Mouse (Mus musculus) embryonic fibroblast, embryonic 13.5 days (primary cell): Measurements from ENCODE around the gene Cwc27.

Experiments used
- CTCF ChIP-seq: IDR thresholded peaks from 2 replicates; pipeline ENCODE4 v1.5.1; 2011; ENCODE audit warnings: mild to moderate bottlenecking, control low read depth, low read length, moderate library complexity, borderline replicate concordance; ENCODE audit not compliant: insufficient read depth
- POLR2A ChIP-seq: IDR thresholded peaks from 2 replicates; pipeline ENCODE4 v1.6.1; 2011; ENCODE audit warnings: low read depth, mild to moderate bottlenecking, control low read depth, low read length, moderate library complexity

DNA sequence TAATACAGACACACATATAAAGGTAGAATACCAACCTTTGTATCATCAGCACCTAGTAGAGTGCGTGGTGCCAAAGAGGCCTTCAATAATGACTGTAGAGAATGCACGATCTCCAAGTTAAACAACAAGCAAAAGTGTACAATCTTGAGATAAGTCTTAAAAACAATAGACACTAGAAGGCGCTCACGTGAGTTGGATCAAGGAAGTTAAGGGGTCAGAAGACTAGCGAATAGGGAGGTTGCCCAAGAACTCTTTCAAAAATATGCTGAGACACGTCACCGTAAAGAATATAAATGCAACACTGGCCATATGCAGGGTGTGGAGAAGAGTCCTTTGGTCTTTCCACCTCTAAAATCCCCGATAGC lies 690 bp downstream of the Cwc27 start:
- TF ChIP-seq CTCF (no peak), POLR2A (no peak)
